Mouse (Mus musculus): ENCODE data around the gene Neurl1a.

Neurl1a gene

GRCm38 (mm10) chr19:47168793-47169412, 9.7 kb upstream of the Neurl1a start:
- DNase-seq = peak; percentile 84

- DNase-seq = peak; percentile 12
Observed at GRCm38 (mm10) chr19:47174515-47174914, 4.1 kb upstream of the Neurl1a start.

- no peak for DNase-seq
Observed at GRCm38 (mm10) chr19:47175472-47175871, 3.1 kb upstream of the Neurl1a start.

- DNase-seq = no peak
Observed at GRCm38 (mm10) chr19:47176916-47177505, 1.6 kb upstream of the Neurl1a start.

GRCm38 (mm10) chr19:47178001-47178400, 619 bp upstream of the Neurl1a start:
- peak; percentile 14 for DNase-seq

GRCm38 (mm10) chr19:47179272-47179809, 721 bp downstream of the Neurl1a start:
- peak; percentile 24 for DNase-seq

GRCm38 (mm10) chr19:47180011-47180410, 1.4 kb downstream of the Neurl1a start:
- DNase-seq = no peak

- no peak for DNase-seq
Observed at GRCm38 (mm10) chr19:47184221-47184620, 5.6 kb downstream of the Neurl1a start.

GRCm38 (mm10) chr19:47184736-47185135, 6.1 kb downstream of the Neurl1a start:
- no peak for DNase-seq

- DNase-seq = no peak
Observed at GRCm38 (mm10) chr19:47186514-47187275, 8.1 kb downstream of the Neurl1a start.

- DNase-seq = no peak
Observed at GRCm38 (mm10) chr19:47188515-47189128, 10.0 kb downstream of the Neurl1a start.

- no peak for DNase-seq
Observed at GRCm38 (mm10) chr19:47192158-47192557, 13.5 kb downstream of the Neurl1a start.

GRCm38 (mm10) chr19:47198671-47199350, 20.2 kb downstream of the Neurl1a start:
- no peak for DNase-seq

GRCm38 (mm10) chr19:47201972-47202371, 23.4 kb downstream of the Neurl1a start:
- DNase-seq = no peak

- no peak for DNase-seq
Observed at GRCm38 (mm10) chr19:47202429-47202828, 23.8 kb downstream of the Neurl1a start.

GRCm38 (mm10) chr19:47203042-47203441, 24.4 kb downstream of the Neurl1a start:
- no peak for DNase-seq

- DNase-seq = no peak
Observed at GRCm38 (mm10) chr19:47204653-47205052, 26.0 kb downstream of the Neurl1a start.

GRCm38 (mm10) chr19:47206126-47206525, 27.5 kb downstream of the Neurl1a start:
- DNase-seq = no peak

- DNase-seq = no peak
Observed at GRCm38 (mm10) chr19:47210432-47210831, 31.8 kb downstream of the Neurl1a start.

GRCm38 (mm10) chr19:47211609-47212312, 33.1 kb downstream of the Neurl1a start:
- no peak for DNase-seq

GRCm38 (mm10) chr19:47212401-47212800, 33.8 kb downstream of the Neurl1a start:
- DNase-seq = no peak

GRCm38 (mm10) chr19:47213470-47213869, 34.9 kb downstream of the Neurl1a start:
- no peak for DNase-seq
